Mouse (Mus musculus) T-helper 1 cell (primary cell): ENCODE results near the gene AI481877.

Source experiments
- in situ Hi-C: fragments of 300-600 bp; cut with MboI, MseI; formaldehyde crosslinking; loops from one replicate; pipeline ENCODE4 v1.15.1; 2025; ENCODE audit warnings: high pct_unique_total_duplicates

Gene AI481877

DNA sequence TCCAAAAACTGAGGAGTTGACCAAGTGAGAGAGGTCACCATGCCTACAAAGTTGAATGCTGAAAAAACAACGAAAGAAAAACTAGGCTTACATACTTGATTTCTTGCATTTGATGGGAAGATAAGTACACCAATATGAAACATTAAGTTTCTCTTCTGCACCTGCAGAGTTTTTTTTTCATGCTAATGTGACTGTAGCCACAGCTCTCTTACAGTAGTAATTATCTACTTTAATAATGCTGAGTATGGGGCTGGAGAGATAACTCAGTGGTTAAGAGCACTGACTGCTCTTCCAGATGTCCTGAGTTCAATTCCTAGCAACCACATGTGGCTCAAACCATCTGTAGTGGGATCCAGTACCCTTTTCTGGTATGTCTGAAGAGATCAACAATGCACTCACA is 13.7 kb downstream of the AI481877 start:
- in situ Hi-C loops: no loop called here

DNA sequence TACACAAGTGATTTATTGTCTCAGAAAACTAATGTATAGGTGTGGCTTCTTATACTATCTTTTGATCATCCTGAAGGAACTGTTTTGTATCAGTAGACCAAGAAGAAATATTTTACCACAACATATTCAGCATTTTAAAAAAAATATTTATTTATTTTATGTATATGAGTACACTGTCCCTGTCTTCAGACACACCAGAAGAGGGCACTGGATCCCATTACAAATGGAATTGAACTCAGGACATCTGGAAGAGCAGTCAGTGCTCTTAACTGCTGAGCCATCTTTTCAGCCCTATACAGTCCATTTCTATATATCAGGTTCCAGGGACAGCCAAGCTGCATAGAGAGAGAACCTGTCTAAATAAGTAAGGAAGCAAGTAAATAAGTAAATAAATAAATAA is 15.2 kb downstream of the AI481877 start:
- in situ Hi-C loops: no loop called here

DNA sequence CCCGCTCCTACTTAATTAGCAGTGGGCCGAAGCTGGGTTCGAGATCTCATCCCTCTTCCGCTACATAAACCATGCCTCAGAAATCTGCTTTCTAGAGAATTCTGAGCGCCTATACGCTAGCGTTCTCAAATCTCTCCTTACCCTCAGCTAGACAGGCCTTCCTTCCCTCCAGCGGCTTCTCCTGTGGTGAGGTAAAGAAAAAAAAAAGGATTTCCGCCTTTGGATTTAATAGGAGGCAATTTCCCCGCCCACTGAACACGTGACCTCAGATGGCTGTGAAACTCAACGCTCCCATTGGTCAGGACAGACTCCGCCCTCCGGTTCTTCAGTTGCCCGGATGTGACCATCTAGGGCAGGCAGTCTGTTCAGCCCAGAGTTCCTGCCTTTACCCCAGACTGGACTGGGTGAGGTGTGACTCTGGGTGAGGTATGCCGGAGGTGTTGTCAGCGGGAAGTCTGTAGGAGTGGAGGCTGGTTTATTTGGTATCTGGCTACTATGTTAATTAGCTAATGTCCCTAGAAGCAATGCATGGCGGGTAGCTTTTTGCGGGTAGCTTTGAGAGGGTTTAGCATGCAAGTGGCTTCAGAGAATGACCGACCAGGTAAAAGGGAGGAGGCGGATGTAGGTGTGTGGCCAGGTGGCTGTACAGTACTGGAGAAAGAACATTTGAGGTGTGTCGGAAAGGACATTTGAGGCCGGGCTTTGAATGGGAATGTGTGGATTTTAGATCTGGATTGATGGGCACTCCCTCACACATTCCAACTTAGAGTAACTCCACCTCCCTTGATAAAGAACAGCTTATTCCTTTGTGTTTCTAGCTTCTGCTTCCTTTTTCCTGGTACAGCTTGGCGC is 20.9 kb downstream of the AI481877 start:
- in situ Hi-C loops: no loop called here

DNA sequence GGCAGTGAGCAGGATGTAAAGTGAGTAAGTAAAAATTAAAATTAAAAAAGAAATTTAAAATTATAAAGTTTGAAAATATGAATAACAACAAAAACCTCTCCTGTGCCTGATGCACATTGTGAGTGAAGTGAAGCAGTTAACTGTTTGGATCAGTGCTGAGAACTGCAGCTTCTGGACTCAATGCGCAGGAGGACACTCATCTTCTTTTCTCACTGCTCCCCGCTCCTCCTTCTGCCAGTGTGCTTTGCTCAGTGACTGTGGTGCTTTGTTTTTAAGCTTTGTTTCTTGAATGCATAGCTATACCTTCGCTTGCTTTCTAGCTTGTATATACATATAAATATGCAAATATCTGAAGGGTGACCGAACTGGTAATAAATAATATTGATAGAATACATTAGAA is 30.1 kb downstream of the AI481877 start:
- in situ Hi-C loops: no loop called here

DNA sequence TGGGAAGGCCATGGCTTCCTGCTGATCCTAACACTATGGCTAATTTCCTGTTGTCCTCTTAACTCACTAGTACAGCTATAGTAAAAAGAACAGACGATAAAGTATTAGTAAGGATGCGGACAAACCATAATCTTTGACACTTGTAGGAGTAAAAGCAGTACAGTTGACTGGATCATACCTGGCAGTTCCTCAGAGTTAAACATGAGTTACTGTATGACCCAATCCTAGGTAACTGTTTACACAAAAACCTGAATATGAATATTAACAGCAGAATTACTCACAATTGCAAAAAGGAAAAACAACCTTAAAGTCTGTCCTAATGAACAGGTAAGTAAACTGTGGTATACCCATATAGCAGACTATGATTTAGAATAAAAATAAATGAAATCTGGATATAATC is 30.9 kb downstream of the AI481877 start:
- in situ Hi-C loops: no loop called here

DNA sequence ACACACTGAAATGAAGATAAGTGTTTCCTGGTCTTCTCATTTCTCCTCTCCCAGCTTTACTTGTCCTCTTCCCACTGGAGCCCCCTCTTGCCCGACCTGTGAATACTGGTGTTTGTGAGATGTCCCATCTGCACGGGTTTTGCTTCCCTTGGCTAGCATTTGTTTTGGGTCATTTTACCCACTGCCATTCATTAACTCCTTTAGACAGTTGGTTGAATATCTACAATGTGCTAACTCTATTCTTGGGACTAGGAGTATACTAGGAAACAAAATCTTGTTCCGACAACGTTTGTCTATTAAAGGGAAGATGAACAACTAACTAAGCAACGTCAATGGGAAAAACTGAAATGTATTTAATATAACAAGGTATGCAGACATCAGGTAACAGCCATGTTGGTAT is 32.1 kb downstream of the AI481877 start:
- in situ Hi-C loops: no loop called here

DNA sequence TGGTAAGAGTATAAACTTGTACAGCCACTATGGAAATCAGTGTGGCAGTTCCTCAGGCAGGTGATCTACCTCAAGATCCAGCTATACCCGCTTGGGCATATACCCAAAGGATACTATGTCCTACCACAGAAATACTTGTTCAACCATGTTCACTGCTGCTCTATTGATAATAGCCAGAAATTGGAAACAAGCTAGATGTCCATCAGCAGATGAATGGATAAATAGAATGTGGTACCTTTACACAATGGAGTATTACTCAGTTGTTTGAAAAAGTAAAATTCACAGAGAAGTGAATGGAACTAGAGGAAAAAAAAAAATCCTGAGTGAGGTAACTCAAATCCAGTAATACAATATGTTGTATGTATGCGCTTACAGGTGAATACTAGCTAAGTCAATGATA is 34.6 kb downstream of the AI481877 start:
- in situ Hi-C loops: no loop called here

DNA sequence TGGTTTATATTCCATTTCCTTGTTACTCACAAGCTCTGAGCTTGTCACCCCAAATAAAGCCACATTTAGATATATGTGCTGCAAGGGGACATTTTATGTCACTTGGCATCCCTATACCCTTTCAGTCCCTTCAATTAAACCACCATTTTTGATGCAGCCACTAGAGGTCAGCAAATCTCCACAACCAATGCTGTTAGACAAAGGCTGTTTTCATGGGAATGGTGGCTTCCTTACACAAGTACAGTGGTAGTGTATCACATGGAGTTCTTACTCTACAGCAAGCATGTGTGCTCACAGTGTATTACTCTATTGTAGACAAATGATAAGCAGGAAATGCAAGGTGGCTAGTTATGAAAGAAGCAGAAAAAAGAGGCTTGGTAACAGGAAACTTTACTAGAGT is 42.4 kb downstream of the AI481877 start:
- in situ Hi-C loops: no loop called here

DNA sequence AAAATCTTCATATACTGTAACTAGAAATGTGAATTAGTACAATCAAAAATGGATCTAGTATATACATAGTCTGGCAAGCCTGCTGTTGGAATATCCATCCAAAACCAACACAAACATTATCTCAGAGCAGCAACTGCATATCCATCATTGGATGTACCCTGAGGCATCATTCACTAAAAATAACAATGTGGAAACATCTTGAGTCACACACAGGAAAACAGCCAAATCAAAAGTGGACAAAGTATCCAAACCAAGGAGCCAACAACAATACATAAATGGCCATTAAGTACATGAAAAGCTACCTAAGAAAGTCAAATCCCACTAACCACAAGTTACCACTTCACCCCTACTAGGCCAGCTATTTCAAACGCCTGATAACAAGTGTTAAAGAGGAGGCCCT is 49.4 kb downstream of the AI481877 start:
- in situ Hi-C loops: loop anchor here (10.0 kb wide), 1 partner anchor 485 kb away; no protein-coding TSS in a partner anchor

DNA sequence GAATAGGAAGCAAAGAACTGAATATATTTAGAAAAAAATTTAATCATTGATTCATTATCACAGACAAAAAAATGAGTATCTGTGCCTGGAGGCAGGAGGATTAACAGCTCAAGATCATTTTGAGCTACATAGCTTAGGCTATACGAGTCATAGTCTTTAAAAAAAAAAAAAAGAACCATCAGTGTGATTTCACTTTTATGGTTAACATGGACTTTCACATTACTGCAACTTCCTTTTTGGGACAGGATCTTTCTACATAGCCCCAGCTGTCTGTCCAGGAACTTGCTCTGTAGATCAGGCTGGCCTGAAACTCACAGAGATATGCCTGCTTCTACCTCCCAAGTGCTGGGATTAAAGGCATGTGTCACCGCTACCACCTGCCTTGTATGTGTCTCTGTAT is 55.4 kb downstream of the AI481877 start:
- in situ Hi-C loops: loop anchor here (10.0 kb wide), 1 partner anchor 491 kb away; no protein-coding TSS in a partner anchor

DNA sequence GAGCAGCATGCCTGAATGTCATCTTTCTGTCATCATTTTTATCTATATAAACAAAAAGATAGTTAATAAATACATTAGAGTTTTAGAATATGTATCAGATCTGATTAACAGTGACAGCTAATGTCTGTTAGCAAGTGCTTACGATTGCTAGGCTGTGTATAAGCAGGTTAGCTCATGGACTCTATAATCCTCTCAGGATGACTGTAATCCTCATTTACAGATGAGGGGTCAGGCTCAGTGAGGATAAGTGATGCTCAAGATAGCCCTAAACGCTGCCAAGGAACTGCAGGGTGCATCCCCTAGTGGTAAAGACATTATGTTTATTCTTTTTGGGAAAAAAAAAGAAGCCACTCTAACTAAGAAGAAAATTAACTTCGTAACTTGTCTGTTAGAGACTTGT is 69.5 kb downstream of the AI481877 start:
- in situ Hi-C loops: no loop called here

DNA sequence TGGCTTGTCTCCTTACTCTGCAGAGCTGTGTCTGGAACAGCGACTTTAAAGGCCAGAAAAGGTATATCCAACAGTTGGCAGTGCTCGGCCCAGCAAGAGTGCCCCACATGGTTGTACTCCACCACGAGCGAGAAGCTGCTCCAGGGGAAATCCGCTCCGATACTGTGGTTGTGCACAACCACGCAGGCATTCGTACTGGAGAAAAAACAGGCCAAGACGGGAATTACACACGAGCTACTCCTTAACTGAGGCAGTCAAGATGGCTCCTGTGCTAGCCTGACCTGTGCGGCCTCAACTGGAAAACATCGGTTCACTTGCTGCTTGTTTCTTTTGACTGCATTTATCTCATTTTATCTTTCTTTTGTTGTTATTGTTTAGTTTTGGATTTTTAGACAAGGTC is 76.3 kb downstream of the AI481877 start:
- in situ Hi-C loops: no loop called here

DNA sequence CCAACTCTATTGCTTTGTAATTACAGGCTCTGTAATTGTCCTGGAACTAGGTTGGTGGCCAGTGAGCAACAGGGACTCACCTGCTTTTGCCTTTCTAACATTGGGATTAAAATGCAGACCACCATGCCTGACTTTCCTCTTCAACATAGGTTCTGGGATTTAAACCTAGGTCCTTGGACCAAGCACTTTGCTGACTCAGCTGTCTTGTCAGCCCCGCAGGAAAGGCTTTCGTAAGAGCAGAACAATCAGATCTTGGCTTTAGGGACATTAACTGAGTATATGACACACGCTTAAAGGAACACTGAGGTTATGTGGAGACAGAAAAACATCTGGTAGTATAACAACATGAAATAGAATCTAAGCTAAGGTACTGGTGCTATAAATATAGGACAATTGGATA is 80.9 kb downstream of the AI481877 start:
- in situ Hi-C loops: no loop called here

DNA sequence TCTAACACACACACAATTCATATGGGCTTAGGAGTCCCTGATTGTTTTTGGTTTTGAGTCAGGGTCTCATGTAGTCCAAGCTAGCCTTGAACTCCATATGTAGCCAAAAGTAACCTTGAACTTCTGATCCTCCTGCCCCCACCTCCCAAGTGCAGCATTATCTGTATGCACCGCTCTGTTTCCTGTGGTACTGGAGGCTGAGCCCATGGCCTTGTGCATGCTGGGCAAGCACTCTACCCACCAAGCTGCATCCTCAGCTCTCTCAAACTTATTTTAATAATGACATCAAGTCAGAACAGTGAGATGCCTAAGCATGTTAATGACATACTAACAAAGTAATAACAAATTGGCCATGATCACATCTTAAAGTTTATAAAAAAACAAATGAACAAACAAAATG is 87.7 kb downstream of the AI481877 start:
- in situ Hi-C loops: no loop called here

DNA sequence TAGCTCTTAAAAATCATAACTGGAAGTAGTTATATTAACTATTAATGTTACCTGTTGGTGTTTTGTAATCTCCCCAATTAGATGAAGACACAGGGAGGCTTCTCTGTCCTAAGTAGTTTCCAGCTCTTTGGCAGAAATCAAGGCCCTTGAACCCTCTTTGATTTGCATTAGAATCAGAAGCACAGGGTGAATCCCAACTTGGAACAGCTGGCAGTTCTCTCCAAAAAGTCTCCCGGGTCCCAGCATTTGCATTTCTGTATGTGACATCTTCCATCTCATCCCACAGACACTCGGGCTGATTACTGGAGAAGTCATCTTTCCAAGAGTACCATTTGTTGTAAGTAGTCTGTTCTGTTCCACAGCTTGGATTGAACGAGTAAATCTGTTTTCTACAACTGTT is 91.6 kb downstream of the AI481877 start:
- in situ Hi-C loops: no loop called here

DNA sequence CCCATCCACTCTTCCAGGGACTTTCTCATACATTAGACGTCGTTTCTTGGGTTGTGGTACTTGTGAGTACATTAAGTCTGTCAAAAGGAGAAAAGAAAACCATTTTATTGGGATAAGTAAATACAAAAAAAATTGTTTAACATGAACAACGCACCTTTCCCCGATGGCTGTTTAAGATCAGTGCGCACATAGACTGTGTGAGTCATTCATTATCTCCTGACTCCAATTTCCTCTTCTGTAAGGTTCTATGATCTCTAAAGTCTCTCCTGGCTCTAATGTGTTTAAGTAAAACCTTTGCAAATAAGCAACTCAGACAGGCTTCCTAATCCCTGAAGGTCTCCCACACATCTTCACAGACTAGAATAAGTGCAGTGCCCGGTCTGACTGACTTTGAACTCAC is 94.9 kb downstream of the AI481877 start:
- in situ Hi-C loops: loop anchor here (5.0 kb wide), 1 partner anchor 62 kb away; no protein-coding TSS in a partner anchor

DNA sequence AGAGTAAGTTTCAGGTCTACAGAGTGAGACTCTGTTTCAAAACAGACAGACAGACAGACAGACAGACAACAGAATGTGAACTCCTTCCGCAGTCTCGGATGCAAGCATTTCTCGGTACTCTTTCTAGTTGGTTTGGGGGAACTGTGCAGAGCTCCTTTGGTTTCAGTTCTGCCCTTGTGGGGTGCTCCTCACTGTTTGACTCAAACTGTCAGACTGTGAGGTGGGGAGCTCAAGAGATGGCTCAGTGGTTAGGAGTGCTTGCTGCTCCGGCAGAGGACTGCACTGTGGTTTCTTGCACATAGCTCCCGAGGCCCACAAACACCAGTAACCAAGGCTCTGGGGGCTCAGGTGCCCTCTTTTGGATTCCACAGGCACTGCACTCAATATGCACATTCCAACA is 95.7 kb downstream of the AI481877 start:
- in situ Hi-C loops: loop anchor here (5.0 kb wide), 1 partner anchor 61 kb away; no protein-coding TSS in a partner anchor

DNA sequence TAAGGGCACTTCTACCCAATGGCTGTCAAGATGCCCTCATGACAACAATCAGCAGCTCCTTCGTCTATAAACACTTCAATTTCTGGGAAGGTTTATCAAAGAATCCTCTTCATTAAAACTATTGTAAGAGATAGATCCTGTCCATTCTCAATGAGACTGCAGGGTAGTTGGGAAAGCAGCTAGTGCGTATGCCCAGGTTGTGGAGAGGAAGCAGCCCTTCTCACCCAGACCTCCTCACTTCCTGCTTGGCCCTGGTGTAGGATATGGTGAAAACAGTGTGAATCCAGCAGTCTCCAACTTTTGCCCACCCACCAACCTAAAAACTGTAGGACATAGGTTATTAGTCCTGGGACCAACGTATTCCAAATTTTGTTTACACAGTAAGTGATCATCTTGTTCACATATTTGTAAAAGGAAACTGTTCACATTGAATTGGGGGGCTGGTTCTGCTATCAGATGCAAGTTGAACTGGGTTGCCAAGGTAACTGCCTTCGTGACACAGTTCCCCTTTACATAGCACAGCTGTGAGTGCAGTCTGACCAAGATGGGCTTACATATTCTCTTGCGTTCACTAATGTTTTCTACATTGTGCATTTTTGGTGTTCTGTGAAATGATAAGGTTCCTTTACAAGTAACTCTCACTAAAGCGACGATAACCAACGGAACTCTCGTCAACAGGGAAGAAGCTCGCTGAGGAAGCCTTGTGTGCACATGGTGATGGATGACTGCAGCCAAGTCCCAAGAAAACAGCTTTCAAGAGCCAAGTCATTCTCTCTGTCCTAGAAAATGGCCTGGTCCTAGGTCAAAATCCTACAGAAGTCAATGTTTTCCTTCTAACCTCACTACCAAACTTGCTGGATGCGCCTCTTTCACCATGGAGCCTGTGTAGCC is 98.1 kb downstream of the AI481877 start:
- in situ Hi-C loops: loop anchor here (5.0 kb wide), 1 partner anchor 58 kb away; no protein-coding TSS in a partner anchor

DNA sequence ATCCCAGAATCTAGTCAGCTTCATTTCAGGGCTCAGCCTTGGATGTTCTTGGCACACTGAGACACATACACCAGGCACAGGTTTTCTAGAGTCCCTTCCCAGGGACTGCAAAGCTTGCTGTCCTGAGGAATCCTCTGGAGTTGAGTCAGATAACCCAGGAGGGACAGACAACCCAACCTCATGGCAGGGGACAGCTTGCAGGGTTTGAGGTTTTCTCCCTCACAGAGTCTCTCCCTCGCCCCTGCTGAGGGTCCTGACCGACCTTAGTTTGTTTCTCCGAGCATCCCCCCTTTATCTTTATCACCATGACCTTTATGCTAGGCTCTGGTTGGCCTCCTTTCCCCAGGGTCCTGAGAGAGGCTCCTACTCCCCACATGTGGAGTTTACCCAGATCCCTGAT is 101.3 kb downstream of the AI481877 start:
- in situ Hi-C loops: no loop called here

DNA sequence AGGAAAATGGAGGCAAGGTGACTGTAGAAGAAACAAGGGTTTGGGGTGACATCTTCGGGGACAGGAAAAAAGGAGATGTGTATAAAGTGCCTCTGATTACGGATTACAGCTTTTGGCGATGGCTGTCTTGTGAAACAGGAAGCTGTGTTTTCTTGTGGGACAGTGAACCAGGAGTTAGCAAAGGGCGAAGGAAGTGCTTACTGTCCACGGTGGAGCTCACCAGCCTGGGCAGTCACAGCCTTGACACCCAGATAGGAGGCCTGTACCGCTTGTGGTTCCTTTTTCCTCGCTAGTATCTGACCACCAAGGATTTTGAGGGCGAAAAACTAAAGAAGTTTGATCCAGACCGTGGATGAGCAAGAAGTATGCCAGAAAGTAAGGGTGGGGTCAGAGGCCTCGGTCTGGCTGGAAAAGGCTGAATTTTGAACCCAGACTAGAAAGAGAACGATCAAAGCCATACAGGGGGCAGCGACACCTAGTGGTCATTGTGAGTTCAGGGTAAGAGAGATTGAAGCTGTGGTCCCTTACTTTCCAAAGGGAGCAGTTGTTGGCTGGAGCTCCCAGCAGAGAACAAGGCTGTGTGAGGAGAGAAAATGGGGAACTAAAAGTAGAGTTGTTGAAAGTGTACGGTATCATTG is 102.2 kb downstream of the AI481877 start:
- in situ Hi-C loops: no loop called here

DNA sequence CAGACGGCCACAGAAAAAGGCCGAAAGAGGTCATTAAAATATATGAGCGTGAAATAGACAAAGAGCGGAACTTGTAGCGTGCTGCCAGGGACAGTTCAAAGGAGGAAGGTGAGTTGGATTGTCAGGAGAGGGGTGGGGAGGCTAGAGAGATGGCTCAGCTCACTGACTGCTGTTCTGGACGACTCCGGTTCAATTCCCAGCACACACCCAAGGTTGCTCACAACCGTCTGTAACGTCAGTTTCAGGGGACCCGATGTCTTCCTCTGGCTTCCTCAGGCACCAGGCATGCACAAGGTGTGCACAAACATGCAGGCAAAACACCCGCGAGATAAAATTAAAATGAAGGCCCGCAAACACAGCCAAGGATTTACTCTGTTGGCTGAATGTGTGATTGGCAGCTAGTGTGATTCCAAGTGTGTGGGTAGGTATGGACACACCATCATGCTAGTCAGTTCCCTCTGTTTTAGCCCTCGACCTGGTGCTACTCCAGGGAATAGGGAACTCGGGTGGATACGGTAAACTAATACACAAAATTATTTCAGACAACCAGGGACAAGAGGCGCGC is 102.9 kb downstream of the AI481877 start:
- in situ Hi-C loops: no loop called here
